Mouse (Mus musculus): ENCODE data around the gene Usp49.

Usp49 gene

DNA sequence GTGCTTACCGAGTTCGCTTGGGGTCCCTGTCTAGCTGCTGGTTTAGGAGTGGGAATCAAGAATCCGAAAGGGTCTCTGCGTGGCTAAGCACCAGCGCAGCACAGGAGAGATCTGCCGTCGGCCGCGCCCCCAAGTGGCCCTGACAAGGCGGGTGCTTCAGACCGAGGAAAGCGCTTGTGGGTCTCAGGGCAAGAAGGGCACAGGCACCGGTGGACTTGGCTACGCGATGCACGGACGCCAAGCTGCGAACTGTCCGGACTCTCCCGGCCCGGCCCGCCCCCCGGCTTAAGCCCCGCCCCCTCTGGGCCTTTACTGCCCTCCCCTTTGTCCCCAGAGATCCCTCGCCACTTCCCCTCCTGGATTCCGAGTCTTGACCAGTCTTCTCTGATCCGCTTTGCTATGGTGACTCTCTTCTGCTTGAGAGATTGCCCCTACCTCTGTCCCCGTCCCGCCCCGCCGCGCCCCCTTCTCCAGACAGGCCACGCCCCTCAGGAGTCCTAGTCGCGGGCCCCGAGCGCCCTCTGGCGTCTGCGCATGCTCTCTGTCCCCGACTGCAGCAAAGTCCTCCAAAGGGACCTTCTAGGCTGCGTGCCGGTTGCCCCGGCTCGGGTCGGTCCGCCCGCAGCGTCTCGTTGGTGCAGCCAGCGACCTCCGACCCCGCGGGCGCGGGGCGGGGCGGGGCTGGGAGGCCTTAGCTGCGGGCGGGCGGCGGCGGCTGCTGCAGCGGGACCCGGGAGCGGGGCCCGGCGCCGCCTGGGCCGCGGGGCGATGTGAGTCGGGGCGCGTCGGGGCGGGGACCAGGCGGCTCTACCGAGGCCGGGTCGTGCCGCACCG is 64.2 kb downstream of the Usp49 start, which contains the start of gene Prickle4:
TSS of gene Prickle4 (minus strand) at position 234 of the 834 bp plus-strand sequence.
- DNase-seq (ENCODE audit: extremely low spot score): peak; percentile 99

DNA sequence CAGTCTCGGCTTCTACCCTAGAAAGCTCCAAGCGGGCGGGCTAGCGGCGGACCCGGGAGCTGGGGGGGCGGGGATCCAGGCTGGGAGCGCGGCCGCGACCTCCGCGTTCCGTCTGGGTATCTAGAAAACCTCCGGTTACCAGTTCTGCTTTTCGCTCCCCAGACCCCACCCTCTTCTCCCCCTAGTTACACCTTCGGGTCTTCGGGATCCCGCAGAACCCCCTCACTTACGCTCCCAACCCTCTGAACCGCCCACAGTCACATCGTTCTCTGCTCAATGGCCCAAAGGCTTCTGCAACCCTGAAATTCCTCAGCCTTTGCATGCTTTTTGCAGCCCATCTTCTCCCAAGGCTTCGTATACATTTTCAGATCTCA is 64.8 kb downstream of the Usp49 start:
- no peak for DNase-seq (ENCODE audit: extremely low spot score)

DNA sequence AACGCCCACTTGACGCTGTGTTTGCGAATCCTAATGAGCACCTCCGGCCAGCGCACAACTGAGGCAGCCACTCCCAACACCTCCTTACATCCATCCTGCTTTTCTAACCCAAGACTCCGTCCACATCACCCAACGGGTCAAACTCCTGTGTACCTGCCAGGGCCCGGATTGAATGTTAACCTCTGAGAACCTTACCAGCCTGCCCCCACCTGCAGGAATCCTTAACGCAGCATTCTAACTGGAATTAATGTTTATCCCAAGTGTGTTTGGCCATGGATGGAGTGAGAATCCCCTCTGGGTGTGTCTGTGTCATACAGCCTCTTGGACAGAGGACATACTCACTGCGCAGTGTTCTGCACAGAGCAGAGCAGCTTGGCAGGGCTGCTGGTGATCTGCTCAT is 67.7 kb downstream of the Usp49 start:
- no peak for DNase-seq (ENCODE audit: extremely low spot score)

DNA sequence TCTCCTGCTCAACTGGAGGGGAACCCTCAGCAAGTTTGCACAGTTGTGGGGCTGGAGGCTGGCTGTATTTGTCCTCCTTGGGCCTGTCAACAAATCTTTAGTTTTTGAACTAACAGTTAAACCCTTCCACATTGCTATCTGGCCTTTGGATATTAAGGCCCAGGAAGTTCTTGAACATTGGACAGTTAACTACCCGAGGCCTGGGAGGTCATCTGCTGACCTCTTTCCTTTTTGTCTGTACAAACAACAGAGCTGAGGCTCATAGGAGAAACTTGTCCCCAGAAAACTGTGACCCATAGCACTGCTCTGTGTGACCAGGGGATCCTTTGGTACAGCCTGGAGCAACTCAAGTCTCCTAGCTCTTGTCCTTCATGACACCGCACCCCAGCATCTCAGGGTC is 68.6 kb downstream of the Usp49 start:
- no peak for DNase-seq (ENCODE audit: extremely low spot score)

DNA sequence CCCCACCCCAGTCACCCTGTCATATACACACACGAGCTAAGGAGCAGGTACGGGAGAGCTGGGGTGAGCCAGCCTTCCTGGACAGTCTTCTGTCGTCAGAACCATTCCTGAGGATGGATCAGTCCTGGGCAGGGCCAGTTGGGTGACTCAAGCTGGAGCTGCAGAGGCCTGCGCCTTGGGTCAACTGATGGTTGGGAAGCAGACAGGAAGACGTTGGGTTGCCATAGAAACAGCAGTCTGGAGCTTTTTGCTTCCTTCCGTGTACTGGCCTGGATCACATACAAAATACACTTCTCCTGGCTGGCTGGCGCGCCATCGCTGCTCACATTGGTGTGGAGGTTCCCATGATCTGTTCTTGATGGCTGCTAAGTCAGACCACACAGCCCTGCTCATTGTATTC is 71.3 kb downstream of the Usp49 start:
- no peak for DNase-seq (ENCODE audit: extremely low spot score)

DNA sequence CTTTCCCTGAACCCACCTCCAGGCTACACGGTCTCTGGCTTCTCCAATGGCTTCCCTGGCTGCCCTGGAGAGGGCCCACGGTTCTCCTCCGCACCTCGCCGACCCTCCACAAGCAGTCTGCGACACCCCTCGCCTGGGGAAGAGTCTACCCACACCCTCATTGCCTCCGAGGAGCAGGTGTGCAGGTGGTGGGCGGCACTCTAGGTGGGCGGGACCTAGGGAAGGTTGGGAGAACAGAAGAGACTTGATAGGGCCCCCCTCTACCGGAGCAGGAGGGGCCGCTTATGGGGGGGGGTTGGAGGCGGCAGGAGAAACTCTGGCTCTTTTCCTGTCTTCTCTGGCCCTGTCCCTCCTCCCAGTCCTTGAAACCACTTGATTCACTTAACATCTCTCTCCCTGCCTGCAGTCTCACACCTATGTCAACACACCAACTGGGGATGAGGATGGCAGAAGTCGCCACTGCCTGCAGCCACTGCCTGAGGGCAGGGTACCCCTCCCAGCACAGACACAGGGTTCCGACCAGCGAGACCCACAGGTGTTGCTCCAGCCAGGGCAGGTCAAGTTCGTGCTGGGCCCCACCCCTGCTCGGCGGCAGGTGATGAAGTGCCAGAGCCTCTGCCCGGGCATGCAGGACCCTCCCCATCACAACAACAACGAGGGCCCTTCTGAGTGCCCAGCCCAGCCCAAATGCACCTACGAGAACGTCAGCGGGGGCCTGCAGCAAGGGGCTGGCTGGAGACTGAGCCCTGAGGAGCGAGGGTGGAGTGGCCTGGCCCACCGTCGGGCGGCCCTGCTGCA is 72.3 kb downstream of the Usp49 start:
- DNase-seq (ENCODE audit: extremely low spot score): no peak

DNA sequence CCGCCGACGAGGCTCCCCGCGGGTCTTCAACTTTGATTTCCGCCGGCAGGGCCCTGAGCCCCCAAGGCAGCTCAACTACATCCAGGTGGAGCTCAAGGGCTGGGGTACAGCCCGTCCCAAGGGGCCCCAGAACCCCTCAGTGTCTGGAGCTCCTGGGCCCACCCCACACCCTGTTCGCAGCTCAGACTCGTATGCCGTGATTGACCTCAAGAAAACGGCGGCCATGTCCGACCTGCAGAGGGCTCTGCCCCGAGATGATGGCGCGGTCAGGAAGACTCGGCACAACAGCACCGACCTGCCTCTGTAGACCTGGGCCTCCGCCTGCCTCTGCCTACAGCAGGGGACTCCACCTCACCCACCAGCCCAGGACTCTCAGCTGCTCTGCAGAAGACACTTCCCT is 73.1 kb downstream of the Usp49 start:
- DNase-seq (ENCODE audit: extremely low spot score): peak; percentile 40

DNA sequence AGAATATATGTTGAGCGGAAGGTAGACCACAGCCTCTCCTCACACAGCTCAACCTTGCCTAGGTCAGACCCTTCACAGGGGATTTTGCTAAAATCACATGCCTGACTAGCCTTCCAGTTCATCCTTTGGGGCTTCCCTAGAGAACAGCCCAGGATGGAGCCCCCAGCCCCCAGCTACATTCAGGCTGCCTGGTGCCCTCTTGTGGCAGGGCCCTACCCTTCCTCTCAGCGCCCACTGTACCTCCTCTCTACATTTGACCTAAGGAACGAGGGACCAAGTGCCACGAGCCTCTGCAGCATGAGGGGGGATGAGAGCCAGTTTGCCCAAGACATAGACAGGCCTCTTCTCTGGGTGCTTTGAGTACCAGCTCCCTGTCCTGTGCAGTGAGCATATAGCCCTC is 74.2 kb downstream of the Usp49 start:
- DNase-seq (ENCODE audit: extremely low spot score): no peak

DNA sequence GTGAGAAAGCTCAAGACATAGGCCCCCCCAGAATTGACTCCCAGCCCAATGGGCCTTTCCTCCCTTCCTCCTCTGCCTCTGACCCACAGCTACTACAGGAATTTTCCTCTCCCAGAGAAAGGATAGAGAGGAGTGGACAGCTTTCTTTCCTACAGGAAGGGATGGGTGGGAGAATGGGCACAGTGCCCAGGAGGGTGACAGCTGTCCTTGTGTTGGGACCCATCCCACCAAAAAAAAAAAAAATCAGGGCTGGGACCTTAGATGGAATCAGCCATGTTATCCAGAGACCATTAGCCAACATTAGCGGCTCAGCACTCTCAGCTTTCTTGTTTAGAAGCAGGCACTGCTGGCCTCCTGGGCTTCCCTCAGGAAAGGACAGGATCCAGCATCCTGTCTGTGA is 75.7 kb downstream of the Usp49 start:
- DNase-seq (ENCODE audit: extremely low spot score): no peak

DNA sequence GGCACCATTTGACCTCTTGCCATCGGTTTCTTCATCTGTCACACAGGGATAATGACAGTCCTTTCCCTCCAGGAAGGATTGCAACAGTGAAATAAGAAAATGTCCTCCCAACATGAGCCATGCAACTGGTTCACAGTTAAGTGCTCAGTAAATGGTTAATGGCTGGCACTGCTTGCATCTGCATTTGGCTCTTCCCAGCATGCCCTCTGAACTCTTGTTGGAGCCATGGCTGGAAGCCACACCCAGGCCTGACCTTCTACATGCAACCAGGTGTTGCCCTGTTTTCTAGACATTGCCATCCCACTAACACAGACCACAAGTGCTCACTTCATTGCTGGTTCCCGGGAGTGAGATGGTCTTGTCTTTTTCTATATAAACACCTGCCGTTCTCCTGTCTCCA is 77.5 kb downstream of the Usp49 start:
- no peak for DNase-seq (ENCODE audit: extremely low spot score)

DNA sequence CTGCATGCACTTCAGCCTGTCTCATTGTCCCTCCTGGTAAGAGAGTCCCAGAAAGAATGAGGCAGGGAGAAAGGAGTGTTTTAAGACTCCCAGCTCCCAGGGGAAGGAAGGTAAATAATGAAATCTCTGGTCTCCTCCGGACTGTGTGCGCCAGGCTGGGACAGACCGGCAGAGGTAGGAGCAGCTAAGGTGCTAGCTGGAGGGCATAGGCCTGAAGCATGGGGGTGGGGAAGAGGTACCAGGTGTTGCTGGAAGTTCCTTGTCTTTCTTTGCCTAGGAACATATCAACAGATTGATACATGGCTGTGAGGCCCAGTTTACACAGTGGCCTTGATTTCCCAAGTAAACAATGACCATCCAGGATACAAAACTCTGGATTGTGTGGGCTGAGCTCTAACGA is 78.5 kb downstream of the Usp49 start:
- no peak for DNase-seq (ENCODE audit: extremely low spot score)

DNA sequence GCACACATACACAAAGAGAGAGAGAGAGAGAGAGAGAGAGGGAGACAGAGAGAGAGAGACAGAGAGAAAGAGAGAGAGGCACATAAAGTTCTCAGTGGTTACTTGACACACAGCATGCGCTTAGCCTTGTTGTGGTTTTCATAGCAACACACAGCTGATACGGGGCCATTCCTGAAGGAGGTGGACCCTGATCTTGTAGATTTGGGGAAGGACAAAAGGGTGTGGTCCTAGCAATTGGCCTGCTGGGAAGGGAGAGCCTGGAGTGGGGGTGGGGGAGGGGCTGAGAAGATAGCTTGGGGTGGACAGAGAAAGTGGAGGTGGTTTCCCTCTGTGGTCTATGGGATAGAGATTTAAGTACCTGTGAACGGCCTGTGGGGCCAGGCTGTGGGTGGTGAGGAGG is 79.5 kb downstream of the Usp49 start:
- DNase-seq (ENCODE audit: extremely low spot score): no peak

DNA sequence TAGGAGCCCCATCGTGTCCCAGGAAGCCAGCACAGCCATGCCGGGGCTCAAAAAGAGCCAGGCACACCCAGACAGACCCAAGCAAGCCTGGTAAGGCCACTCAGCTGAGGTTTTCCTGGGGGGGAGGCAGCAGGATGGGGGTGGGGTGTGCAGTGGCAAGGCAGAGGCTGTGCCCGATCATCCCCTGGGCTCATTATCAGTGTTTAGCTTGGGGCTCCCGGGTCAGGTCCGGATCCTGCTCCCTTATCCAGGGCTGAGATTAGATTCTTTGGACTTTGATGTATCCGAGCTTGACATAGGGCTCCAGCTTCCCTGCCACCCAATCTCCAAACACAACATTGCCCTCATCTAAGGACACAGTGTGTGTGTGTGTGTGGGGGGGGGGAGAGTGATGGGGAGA is 81.4 kb downstream of the Usp49 start:
- no peak for DNase-seq (ENCODE audit: extremely low spot score)

DNA sequence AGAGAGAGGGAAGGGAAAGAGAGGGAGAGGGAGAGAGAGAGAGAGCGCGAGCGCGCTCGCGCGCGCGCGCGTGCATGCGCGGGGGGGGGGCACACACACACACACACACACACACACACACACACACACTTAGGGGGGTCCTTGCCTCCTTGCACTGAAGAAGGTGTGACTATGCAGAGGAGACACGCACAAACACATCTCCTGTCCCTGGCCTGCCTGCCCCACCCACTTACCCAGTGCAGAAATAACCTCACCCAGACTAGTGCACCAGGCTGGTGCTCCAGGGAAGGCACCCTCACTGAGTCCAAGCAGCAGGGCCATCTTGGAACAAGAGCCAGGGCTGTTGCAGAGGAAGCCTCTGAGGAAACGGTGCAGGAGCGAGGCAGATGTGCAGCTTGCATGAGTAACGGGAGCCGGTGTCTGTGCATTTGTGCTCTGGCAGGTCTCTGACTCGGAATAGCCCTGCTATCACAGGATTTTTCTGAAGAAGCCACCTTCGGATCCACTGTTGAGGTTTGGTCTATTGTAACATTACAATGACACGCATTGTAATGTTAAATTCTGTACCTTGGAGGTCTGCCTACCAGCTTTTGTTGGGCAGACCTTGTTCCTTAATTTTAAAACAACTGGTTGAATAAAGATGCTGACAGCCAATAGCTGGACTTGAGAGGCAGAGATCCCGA is 82.5 kb downstream of the Usp49 start:
- DNase-seq (ENCODE audit: extremely low spot score): no peak

DNA sequence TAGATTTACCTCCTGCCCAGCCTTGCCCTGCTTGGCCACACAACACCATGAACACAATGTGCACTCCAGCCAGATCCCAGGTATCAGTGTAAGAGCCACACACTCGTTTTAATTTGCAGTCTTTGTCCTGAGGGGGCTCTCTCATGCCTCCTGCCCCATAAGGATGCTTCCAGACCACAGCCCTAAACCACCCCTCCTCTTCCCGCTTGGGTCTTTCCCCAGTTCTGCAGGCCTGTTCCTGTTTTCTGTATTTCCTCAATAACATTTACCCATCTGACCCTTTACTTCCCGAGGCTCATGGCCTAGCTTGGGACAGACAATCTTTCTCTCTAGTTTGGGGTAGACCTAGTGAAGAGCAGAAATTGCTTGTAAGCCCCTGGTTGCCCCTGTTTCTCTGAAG is 84.5 kb downstream of the Usp49 start:
- DNase-seq (ENCODE audit: extremely low spot score): no peak

DNA sequence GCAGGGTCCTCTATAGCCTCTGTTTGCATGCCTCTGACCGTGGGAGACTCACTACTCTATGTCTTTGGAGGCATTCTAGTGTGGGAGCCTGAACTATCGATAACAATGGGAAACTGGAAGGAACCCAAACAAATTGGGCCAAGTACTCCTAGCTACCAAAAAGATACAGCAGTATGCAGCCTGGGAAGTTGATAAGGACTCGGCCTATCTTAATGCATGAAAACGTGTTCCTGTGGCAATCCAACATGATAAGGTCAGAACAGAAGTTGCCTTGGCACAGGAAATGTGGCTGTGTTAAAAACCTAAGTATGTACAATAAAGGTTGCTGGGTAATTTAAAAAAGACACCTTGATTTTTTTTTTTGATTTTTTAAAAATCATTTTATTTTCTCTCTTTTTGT is 90.7 kb downstream of the Usp49 start:
- no peak for DNase-seq (ENCODE audit: extremely low spot score)

DNA sequence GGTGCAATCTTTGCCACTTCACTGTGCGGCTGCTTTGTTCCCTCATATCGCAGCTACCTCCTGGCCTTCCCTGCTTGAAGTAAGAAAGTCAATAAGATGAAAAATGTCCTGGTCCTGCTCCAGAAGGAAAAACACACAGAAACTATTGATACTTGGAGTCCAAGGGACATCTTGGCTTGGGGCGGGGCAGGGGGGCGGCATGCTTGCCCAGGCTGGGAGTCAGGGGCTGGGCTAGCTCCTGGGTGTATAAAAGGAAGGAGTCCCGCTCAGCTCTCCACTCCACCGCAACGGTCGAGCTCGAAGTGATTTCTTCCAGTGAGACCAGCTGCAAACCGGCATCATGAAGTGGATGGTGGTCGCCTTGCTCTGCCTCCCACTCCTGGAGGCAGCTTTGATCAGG is 96.1 kb downstream of the Usp49 start, which contains the start of gene Pgc:
TSS of gene Pgc (plus strand) at position 277 of the 400 bp plus-strand sequence.
- no peak for DNase-seq (ENCODE audit: extremely low spot score)

DNA sequence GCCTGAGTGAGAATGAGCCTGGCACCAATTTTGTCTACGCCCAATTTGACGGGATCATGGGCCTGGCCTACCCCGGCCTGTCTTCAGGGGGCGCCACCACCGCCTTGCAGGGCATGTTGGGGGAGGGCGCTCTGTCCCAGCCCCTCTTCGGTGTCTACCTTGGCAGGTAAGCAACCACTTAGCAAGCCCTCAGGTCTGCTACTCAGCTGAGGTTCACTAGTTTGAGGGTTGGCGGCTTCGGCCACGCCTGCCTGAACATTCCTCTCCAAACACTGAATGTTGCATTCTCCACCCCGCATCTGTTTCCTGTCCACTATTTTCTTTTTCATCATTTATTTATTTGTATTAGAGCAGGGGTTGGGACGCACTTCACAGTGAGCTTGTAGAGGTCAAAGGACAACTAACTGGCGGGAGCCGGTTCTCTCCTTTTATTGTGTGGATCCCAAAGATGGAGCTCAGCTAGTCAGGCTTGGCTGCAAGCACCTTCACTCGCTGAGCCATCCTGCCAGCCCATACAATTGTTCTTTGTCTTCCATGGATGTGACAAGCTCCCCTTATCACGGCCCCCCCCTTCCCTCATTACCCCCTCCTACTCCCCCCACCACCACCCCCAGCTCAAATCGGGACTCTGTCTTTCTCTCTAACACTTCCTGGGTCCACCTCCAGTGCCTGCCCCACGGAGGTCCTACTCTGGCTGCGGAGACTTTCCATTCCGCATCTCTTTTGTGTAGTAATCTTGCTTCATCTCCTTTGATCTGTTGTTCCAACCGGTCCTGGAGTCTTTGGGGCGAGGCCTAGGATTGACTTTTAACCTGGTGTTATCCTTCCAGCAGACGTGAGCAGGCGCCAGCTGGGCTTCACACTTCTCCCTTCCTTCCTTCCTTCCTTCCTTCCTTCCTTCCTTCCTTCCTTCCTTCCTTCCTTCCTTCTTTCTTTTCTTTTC is 100.4 kb downstream of the Usp49 start:
- no peak for DNase-seq (ENCODE audit: extremely low spot score)

DNA sequence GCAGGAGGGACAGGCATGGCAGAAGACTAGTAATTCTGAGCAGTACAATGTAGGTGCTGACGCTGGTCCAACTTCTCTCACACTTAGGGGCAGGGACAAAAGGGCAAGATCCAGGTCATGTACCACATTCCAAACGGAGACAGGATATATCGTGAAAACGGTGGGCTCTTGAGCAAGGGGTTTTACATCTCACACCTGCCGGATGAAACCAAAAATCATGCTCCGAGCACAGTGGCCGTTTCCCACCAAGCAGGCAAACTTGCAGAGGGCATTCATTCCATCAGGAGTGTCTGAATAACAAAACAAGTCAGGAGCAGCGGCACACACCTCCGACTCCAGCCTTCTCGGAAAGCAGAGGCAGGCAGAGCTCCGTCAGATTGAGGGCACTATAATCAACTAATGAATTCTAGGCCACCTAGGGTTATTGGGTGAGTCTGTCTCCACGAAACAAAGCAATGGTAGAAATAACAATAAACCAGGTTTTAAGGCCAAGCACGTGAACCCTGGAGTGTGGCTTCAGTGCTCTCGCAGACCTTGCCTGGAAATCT is 105.1 kb downstream of the Usp49 start:
- no peak for DNase-seq (ENCODE audit: extremely low spot score)
